Mouse (Mus musculus) thymus, adult 2 months (tissue): ENCODE results near the gene Dnah2.

Experiments
- CTCF ChIP-seq: fragments of 200-500 bp; IDR thresholded peaks from 2 replicates; pipeline ENCODE4 v1.5.1; 2012; ENCODE audit warnings: mild to moderate bottlenecking, control low read depth, low read length, moderate library complexity, borderline replicate concordance; ENCODE audit not compliant: control insufficient read depth, poor library complexity, insufficient read depth; ENCODE audit errors: extremely low read depth
- POLR2A ChIP-seq: fragments of 200-500 bp; IDR thresholded peaks from 2 replicates; pipeline ENCODE4 v1.6.1; 2012; ENCODE audit warnings: mild to moderate bottlenecking, low read length, control low read depth, moderate library complexity; ENCODE audit not compliant: control insufficient read depth, poor library complexity, insufficient read depth; ENCODE audit errors: extremely low read depth

GRCm38 (mm10) chr11:69559851-69560765 is 11.2 kb upstream of the Dnah2 start, which contains the start of gene Efnb3:
- no peak for TF ChIP-seq POLR2A
- TF ChIP-seq CTCF: no peak
